Mouse (Mus musculus) midbrain, embryonic 13.5 days (tissue): Measurements from ENCODE around the gene Morn5. TPM values are rescaled to one million over a fixed set of nuclear protein-coding genes. Genes with fewer than 3 reads are reported as not detected.

ENCODE experiments used
- ATAC-seq: fragments of 200-750 bp; cut with Nextera tagmentation; 2 replicates; pipeline ENCODE4 v1.8.0; 2017; ENCODE audit warnings: mild to moderate bottlenecking, moderate TSS enrichment, moderate library complexity
- H3K27ac ChIP-seq: fragments of 300-500 bp; sonication (generic); 2 replicates; pipeline ENCODE4 v1.5.1; 2015; ENCODE audit warnings: inconsistent platforms, mild to moderate bottlenecking, moderate library complexity
- H3K27me3 ChIP-seq: fragments of 300-500 bp; sonication (generic); 2 replicates; pipeline ENCODE4 v1.6.1; 2015; ENCODE audit warnings: mild to moderate bottlenecking, inconsistent platforms
- H3K36me3 ChIP-seq: fragments of 300-500 bp; sonication (generic); 2 replicates; pipeline ENCODE4 v1.6.1; 2015; ENCODE audit warnings: mild to moderate bottlenecking, inconsistent platforms
- H3K4me1 ChIP-seq: fragments of 300-500 bp; sonication (generic); replicated peaks from 2 replicates; pipeline ENCODE4 v1.6.1; 2015; ENCODE audit warnings: inconsistent platforms
- H3K4me2 ChIP-seq: fragments of 300-500 bp; sonication (generic); replicated peaks from 2 replicates; pipeline ENCODE4 v1.6.1; 2015; ENCODE audit warnings: moderate library complexity, mild to moderate bottlenecking, inconsistent platforms
- H3K4me3 ChIP-seq: fragments of 300-500 bp; sonication (generic); replicated peaks from 2 replicates; pipeline ENCODE4 v1.5.1; 2015; ENCODE audit warnings: mild to moderate bottlenecking, inconsistent platforms
- H3K9ac ChIP-seq: fragments of 300-500 bp; sonication (generic); replicated peaks from 2 replicates; pipeline ENCODE4 v1.6.1; 2015; ENCODE audit warnings: mild to moderate bottlenecking, inconsistent platforms
- H3K9me3 ChIP-seq: fragments of 300-500 bp; sonication (generic); 2 replicates; pipeline ENCODE4 v1.6.1; 2016; ENCODE audit warnings: mild to moderate bottlenecking, inconsistent platforms
- WGBS: fragments of 180-500 bp; shearing (Covaris S2); methylation state at CpG from one replicate; pipeline ENCODE4 v1.1.7; 2015; 5-methylcytosine and 5-hydroxymethylcytosine counted together
- polyA plus RNA-seq: library from polyadenylated mRNA; unstranded; fragments of >200 nt; fragmentation: Nextera tagmentation; extraction: Ambion mirVana; gene quantifications from 2 replicates; pipeline ENCODE4 v1.2.1, GENCODE M21; 2015

The Morn5 gene
- polyA plus RNA-seq, 1 experiment from 2014 or later = 1.2 TPM

- Histone ChIP-seq H3K9ac (no peak overlapping the region), H3K4me3 (no peak overlapping the region), H3K4me2 (no peak overlapping the region), H3K9me3 (no peaks in the 10 kb centered on the region), H3K4me1 (no peaks in the 10 kb centered on the region), H3K27ac (no peak overlapping the region), H3K27me3 (no peaks in the 10 kb centered on the region), H3K36me3 (peaks cover 66% of the 10 kb centered on the region)
- no peak for ATAC-seq
- 84% methylated on average over 4 of the region's 4 CpGs for WGBS
These were observed 78.7 kb downstream of the Morn5 start for GRCm38 (mm10) chr2:36127973-36128372.

GRCm38 (mm10) chr2:36129051-36129450, 79.8 kb downstream of the Morn5 start:
- WGBS = 93% methylated on average over 3 of the region's 3 CpGs
- Histone ChIP-seq H3K4me1 (no peaks in the 10 kb centered on the region), H3K36me3 (peaks cover 68% of the 10 kb centered on the region), H3K4me3 (no peak overlapping the region), H3K9ac (no peak overlapping the region), H3K4me2 (no peak overlapping the region), H3K9me3 (no peaks in the 10 kb centered on the region), H3K27ac (no peak overlapping the region), H3K27me3 (no peaks in the 10 kb centered on the region)
- ATAC-seq = no peak

Other genes starting within 250 kb of the Morn5 start
- 2.9 and 4.3 TPM in 2 replicates for gene Ttll11, start 69.5 kb upstream of the Morn5 start, polyA plus RNA-seq
- gene Ndufa8, start 52 bp upstream of the Morn5 start, polyA plus RNA-seq = 238 and 239 TPM in 2 replicates
- gene Lhx6, start 56.0 kb downstream of the Morn5 start, polyA plus RNA-seq = 3.0 and 3.6 TPM in 2 replicates
- 23.0 and 24.5 TPM in 2 replicates for gene Mrrf, start 86.9 kb downstream of the Morn5 start, polyA plus RNA-seq
- 159 and 168 TPM in 2 replicates for gene Rbm18, start 87.3 kb downstream of the Morn5 start, polyA plus RNA-seq
- 2.9 and 3.7 TPM in 2 replicates for gene Ptgs1, start 181.0 kb downstream of the Morn5 start, polyA plus RNA-seq